Mouse (Mus musculus): ENCODE data around the gene Nelfe. TPM values are rescaled to one million over a fixed set of nuclear protein-coding genes. Genes with fewer than 3 reads are reported as not detected.
A peak's percentile ranks its signal among the peaks of the same experiment; 100 is the strongest.

Nelfe gene
- total and polyA plus RNA-seq, 3 experiments = 38.7 to 159 (median 60.0) TPM

GRCm38 (mm10) chr17:34894074-34894597 lies 43.9 kb downstream of the Nelfe start:
- Histone ChIP-seq H3K27ac (ENCODE audit: insufficient read depth, low read depth) (no peak overlapping the region), H3K4me3 (replicated peaks in 1 of 3; ENCODE audit: low read depth in 2 of 3, low read length in 2 of 3, poor library complexity in 1 of 3) (peak overlapping the region; percentile 10 to 78 (median 64)), H3K9me3 (replicated peaks; ENCODE audit: low read length) (peaks cover 5% of the 10 kb centered on the region), H3K9ac (ENCODE audit: insufficient read depth, low read depth) (peak overlapping the region; percentile 97), H3K4me2 (ENCODE audit: insufficient read depth, low read depth, poor library complexity, severe bottlenecking) (peak overlapping the region; percentile 75), H3K36me3 (replicated peaks in 1 of 2; ENCODE audit: control insufficient read depth in 1 of 2, insufficient read depth in 1 of 2, low read length in 1 of 2) (peaks cover 2 to 15% of the 10 kb centered on the region in 2 experiments), H3K4me1 (ENCODE audit: control insufficient read depth in 1 of 2, insufficient read depth in 2 of 2) (peaks cover 7 to 28% of the 10 kb centered on the region in 2 experiments), H3K79me2 (replicated peaks; ENCODE audit: control insufficient read depth, extremely low read depth, insufficient read depth, poor library complexity, severe bottlenecking) (peaks cover under 1% of the 10 kb centered on the region), H3K27me3 (replicated peaks) (no peaks in the 10 kb centered on the region)
- dilution Hi-C loops (cut with MboI; ENCODE audit: extremely low pct_ligation_motif_present, extremely low pct_unique_long_range_greater_than_20kb, low sequenced_read_pairs) = no loop called here
- TF ChIP-seq IRF4 (IDR thresholded peaks at IDR 0.05; ENCODE audit: low read depth, low read length) (0 out of 2 replicates have a peak, but pooled peaks have one; percentile 12), POLR2A (IDR thresholded peaks at IDR 0.05; ENCODE audit: low read depth, low read length) (peak; percentile 50; the same call in 1 of the 2 replicates), ZMIZ1 (IDR thresholded peaks at IDR 0.05; ENCODE audit: low read depth, low read length) (no peak), NRF1 (IDR thresholded peaks at IDR 0.05; ENCODE audit: low read depth, low read length) (peak; percentile 82), TCF12 (IDR thresholded peaks at IDR 0.05; ENCODE audit: low read depth, low read length) (peak; percentile 80), HCFC1 (IDR thresholded peaks at IDR 0.05; ENCODE audit: low read depth, low read length) (peak; percentile 32; the same call in 1 of the 2 replicates), MAZ (IDR thresholded peaks at IDR 0.05; ENCODE audit: low read depth, low read length) (peak; percentile 88), SIN3A (IDR thresholded peaks at IDR 0.05; ENCODE audit: low read length) (0 out of 2 replicates have a peak, but pooled peaks have one; percentile 47), CHD2 (IDR thresholded peaks at IDR 0.05; ENCODE audit: low read length) (no peak), CTCF (conservative IDR thresholded peaks at IDR 0.05 in 1 of 2, IDR thresholded peaks at IDR 0.05 in 1 of 2; ENCODE audit: low read depth in 2 of 2, low read length in 2 of 2) (peak in 1 of 2 experiments; percentile 32; a peak in 1 of 4 replicates), ELF1 (IDR thresholded peaks at IDR 0.05; ENCODE audit: low read depth, low read length) (0 out of 2 replicates have a peak, but pooled peaks have one; percentile 55)
- in situ Hi-C loops (cut with MboI; ENCODE audit: low pct_ligation_motif_present, low pct_unique_long_range_greater_than_20kb, low sequenced_read_pairs) = no loop called here
- peak; percentile 88 for DNase-seq (ENCODE audit: extremely low read depth)

- Histone ChIP-seq H3K4me3 (replicated peaks in 1 of 3; ENCODE audit: low read depth in 2 of 3, low read length in 2 of 3, poor library complexity in 1 of 3) (peak overlapping the region; percentile 44 to 78 (median 64)), H3K9ac (ENCODE audit: insufficient read depth, low read depth) (peak overlapping the region; percentile 97), H3K36me3 (replicated peaks in 1 of 2; ENCODE audit: control insufficient read depth in 1 of 2, insufficient read depth in 1 of 2, low read length in 1 of 2) (peaks cover 2 to 15% of the 10 kb centered on the region in 2 experiments), H3K79me2 (replicated peaks; ENCODE audit: control insufficient read depth, extremely low read depth, insufficient read depth, poor library complexity, severe bottlenecking) (peaks cover 5% of the 10 kb centered on the region), H3K27me3 (replicated peaks) (no peaks in the 10 kb centered on the region), H3K4me1 (ENCODE audit: control insufficient read depth in 1 of 2, insufficient read depth in 2 of 2) (peaks cover 7 to 27% of the 10 kb centered on the region in 2 experiments), H3K4me2 (ENCODE audit: insufficient read depth, low read depth, poor library complexity, severe bottlenecking) (peak overlapping the region; percentile 75), H3K27ac (ENCODE audit: insufficient read depth, low read depth) (0 out of 2 replicates have a peak overlapping the region, but pooled peaks have one; percentile 5), H3K9me3 (replicated peaks; ENCODE audit: low read length) (peaks cover 5% of the 10 kb centered on the region)
- dilution Hi-C loops (cut with MboI; ENCODE audit: extremely low pct_ligation_motif_present, extremely low pct_unique_long_range_greater_than_20kb, low sequenced_read_pairs) (no loop called here), in situ Hi-C loops (cut with MboI; ENCODE audit: low pct_ligation_motif_present, low pct_unique_long_range_greater_than_20kb, low sequenced_read_pairs) (no loop called here)
- 0 out of 2 replicates have a peak, but pooled peaks have one; percentile 21 for TF ChIP-seq ZMIZ1 (IDR thresholded peaks at IDR 0.05; ENCODE audit: low read depth, low read length)
- no peak for TF ChIP-seq RCOR1 (conservative IDR thresholded peaks at IDR 0.05; ENCODE audit: low read depth, low read length)
- no peak for DNase-seq (ENCODE audit: extremely low read depth)
Observed at GRCm38 (mm10) chr17:34894801-34895530, 44.8 kb downstream of the Nelfe start.

Data from CH12.LX (cell line).